Mouse (Mus musculus) urinary bladder, adult 2 months (tissue): ENCODE data around the gene Fam219a. TPM values are rescaled to one million over a fixed set of nuclear protein-coding genes. Genes with fewer than 3 reads are reported as not detected.

ENCODE experiments used
- DNase-seq: peaks from one replicate; pipeline ENCODE4 v3.0.0; 2022; ENCODE audit warnings: low spot score
- polyA plus RNA-seq: library from polyadenylated mRNA; depleted of rRNA; stranded (reverse); fragments of >200 nt; gene quantifications from 2 replicates; pipeline ENCODE4 v1.2.3, GENCODE M21; 2012; rRNA removed

Gene Fam219a
- polyA plus RNA-seq, 1 experiment = 21.3 TPM

- no peak for DNase-seq
These were observed 98.5 kb downstream of the Fam219a start for GRCm38 (mm10) chr4:41470684-41471383.

- DNase-seq = no peak
These were observed 99.2 kb downstream of the Fam219a start for GRCm38 (mm10) chr4:41470051-41470683.

- DNase-seq = no peak
These were observed 100.1 kb downstream of the Fam219a start for GRCm38 (mm10) chr4:41469199-41469598.

- no peak for DNase-seq
These were observed 100.8 kb downstream of the Fam219a start for GRCm38 (mm10) chr4:41468396-41469080.

Other genes with a start within 250 kb of the Fam219a start
- gene Ubap1, start 220.5 kb downstream of the Fam219a start, polyA plus RNA-seq = 47.2 and 52.7 TPM in 2 replicates
- gene Kif24, start 104.7 kb downstream of the Fam219a start, polyA plus RNA-seq = 0.53 and 0.61 TPM in 2 replicates
- 29.5 and 34.6 TPM in 2 replicates for gene Nudt2, start 104.4 kb downstream of the Fam219a start, polyA plus RNA-seq
- 8.0 and 11.4 TPM in 2 replicates for gene AI464131, start 66.5 kb downstream of the Fam219a start, polyA plus RNA-seq
- 0.10 and 0.22 TPM in 2 replicates for gene 1110017D15Rik, start 52.2 kb downstream of the Fam219a start, polyA plus RNA-seq
- 85.3 and 93.8 TPM in 2 replicates for gene Dnaic1, start 237 bp upstream of the Fam219a start, polyA plus RNA-seq
- gene Enho, start 70.8 kb upstream of the Fam219a start, polyA plus RNA-seq = 165 and 187 TPM in 2 replicates
- gene Cntfr, start 127.6 kb upstream of the Fam219a start, polyA plus RNA-seq = 28.6 and 49.0 TPM in 2 replicates
- gene Il11ra1, start 130.5 kb upstream of the Fam219a start, polyA plus RNA-seq = 77.4 and 78.3 TPM in 2 replicates
- 32.6 and 40.5 TPM in 2 replicates for gene Rpp25l, start 144.0 kb upstream of the Fam219a start, polyA plus RNA-seq
- gene Dctn3, start 153.6 kb upstream of the Fam219a start, polyA plus RNA-seq = 68.8 and 98.7 TPM in 2 replicates
- 1.3 and 1.9 TPM in 2 replicates for gene Arid3c, start 161.6 kb upstream of the Fam219a start, polyA plus RNA-seq
- gene Galt, start 185.7 kb upstream of the Fam219a start, polyA plus RNA-seq = 64.7 and 65.2 TPM in 2 replicates
- gene Sigmar1, start 186.6 kb upstream of the Fam219a start, polyA plus RNA-seq = 79.7 and 81.4 TPM in 2 replicates
- gene Ccl27a, start 204.7 kb upstream of the Fam219a start, polyA plus RNA-seq = 38.0 and 44.4 TPM in 2 replicates